In genomic region chr17:88652702-88653374, GRCm38 (mm10) we compare ENCODE assay signal across 8 mouse cellular contexts. TPM values are rescaled to one million over a fixed set of nuclear protein-coding genes. Genes with fewer than 3 reads are reported as not detected.
DNase-seq lines count a peak whose midpoint lies in the region; ATAC-seq and TF ChIP-seq lines count a peak whose summit lies in the region.

No protein-coding gene starts in this region.

- no peaks in the 10 kb centered on the region for H3K36me3 ChIP-seq in heart, adult 2 months (ENCODE audit: control insufficient read depth, insufficient read depth, low read length)
- 0 out of 2 replicates have a peak, but pooled peaks cover 6% of the 10 kb centered on the region for H3K36me3 ChIP-seq in kidney, embryonic 16.5 days (ENCODE audit: insufficient read depth, low read length)
- peaks cover 8% of the 10 kb centered on the region; the same call in 1 of the 2 replicates for H3K36me3 ChIP-seq in stomach, embryonic 16.5 days (ENCODE audit: control insufficient read depth, insufficient read depth, low read length)

- DNase-seq in urinary bladder, adult 18-20 months (ENCODE audit: low spot score in 2 of 2), result peak; percentile 30 to 58
- no peak for DNase-seq in urinary bladder, postnatal 10 days (ENCODE audit: low spot score)
- DNase-seq in embryo, embryonic 10.5 days (ENCODE audit: low spot score), result peak; percentile 89
- peak; percentile 52 to 74 for DNase-seq in heart, adult 2 months
- DNase-seq in liver, result peak; percentile 73
- DNase-seq in natural killer cell, adult 2 months (ENCODE audit: low spot score in 2 of 2), result peak; percentile 63 to 68

- no peak for TF ChIP-seq EP300 in heart, adult 2 months (IDR thresholded peaks at IDR 0.05; ENCODE audit: insufficient read depth, low read depth, low read length)

- H3K79me2 ChIP-seq in heart, adult 2 months (replicated peaks; ENCODE audit: control insufficient read depth, insufficient read depth, low read length), result no peaks in the 10 kb centered on the region

- no peaks in the 10 kb centered on the region for H3K27me3 ChIP-seq in heart, adult 2 months (ENCODE audit: control insufficient read depth, insufficient read depth, low read length)
- no peaks in the 10 kb centered on the region for H3K27me3 ChIP-seq in kidney, embryonic 16.5 days (ENCODE audit: insufficient read depth, low read length)
- no peaks in the 10 kb centered on the region for H3K27me3 ChIP-seq in stomach, embryonic 16.5 days (ENCODE audit: control insufficient read depth, insufficient read depth, low read length)

- ATAC-seq in kidney, embryonic 16.5 days (ENCODE audit: low FRiP score, low TSS enrichment), result peak; percentile 83
- peak; percentile 47; the same call in 1 of the 2 replicates for ATAC-seq in stomach, embryonic 16.5 days (ENCODE audit: insufficient read depth, low FRiP score)

- 18% methylated on average over 21 of the region's 21 CpGs for WGBS in heart, adult 2 months
- 19% methylated on average over 21 of the region's 21 CpGs for WGBS in kidney, embryonic 16.5 days
- WGBS in stomach, embryonic 16.5 days, result 21% methylated on average over 21 of the region's 21 CpGs

- no peak overlapping the region; the same call in 1 of the 2 replicates for H3K4me2 ChIP-seq in kidney, embryonic 16.5 days (replicated peaks; ENCODE audit: low read depth, low read length)
- no peak overlapping the region for H3K4me2 ChIP-seq in stomach, embryonic 16.5 days (ENCODE audit: low read depth, low read length)

- peak; percentile 90 for TF ChIP-seq CTCF in heart, adult 2 months (IDR thresholded peaks at IDR 0.05)

- no peak overlapping the region for H3K4me3 ChIP-seq in heart, adult 2 months
- H3K4me3 ChIP-seq in kidney, embryonic 16.5 days (ENCODE audit: low read length), result no peak overlapping the region
- H3K4me3 ChIP-seq in stomach, embryonic 16.5 days (replicated peaks; ENCODE audit: low read length), result no peak overlapping the region

- no peak for TF ChIP-seq POLR2A in heart, adult 2 months (IDR thresholded peaks at IDR 0.05; ENCODE audit: insufficient read depth, low read depth, low read length)

- no peak overlapping the region for H3K27ac ChIP-seq in heart, adult 2 months
- no peak overlapping the region for H3K27ac ChIP-seq in kidney, embryonic 16.5 days (ENCODE audit: low read length)
- no peak overlapping the region for H3K27ac ChIP-seq in stomach, embryonic 16.5 days (ENCODE audit: low read length)

- no peak overlapping the region for H3K9ac ChIP-seq in heart, adult 2 months (ENCODE audit: low read depth, low read length)
- H3K9ac ChIP-seq in kidney, embryonic 16.5 days (replicated peaks; ENCODE audit: low read length), result no peak overlapping the region
- no peak overlapping the region for H3K9ac ChIP-seq in stomach, embryonic 16.5 days (ENCODE audit: low read length)

- intact Hi-C loops in heart, adult 2 months (cut with DNase I), result loop anchor here (1.0 to 5.0 kb wide), 2 partner anchors 100 to 1849 kb away; no protein-coding TSS in a partner anchor

- no peaks in the 10 kb centered on the region for H3K4me1 ChIP-seq in heart, adult 2 months (ENCODE audit: control insufficient read depth, insufficient read depth, low read length)
- no peaks in the 10 kb centered on the region for H3K4me1 ChIP-seq in kidney, embryonic 16.5 days (ENCODE audit: insufficient read depth, low read length)
- H3K4me1 ChIP-seq in stomach, embryonic 16.5 days (ENCODE audit: control insufficient read depth, insufficient read depth, low read length), result no peaks in the 10 kb centered on the region

- peaks cover 2% of the 10 kb centered on the region; the same call in 1 of the 2 replicates for H3K9me3 ChIP-seq in kidney, embryonic 16.5 days (ENCODE audit: low read length)
- no peaks in the 10 kb centered on the region for H3K9me3 ChIP-seq in stomach, embryonic 16.5 days (replicated peaks; ENCODE audit: control insufficient read depth, low read length)

RNA-seq across cellular contexts. Expression of gene Gtf2a1l, which starts 15.6 kb away (rescaled TPM):
- total RNA-seq in heart, adult 2 months (2021), result not detected
- 0.14 and 0.23 TPM in 2 replicates for polyA plus RNA-seq in heart, adult 2 months (2012; rRNA removed)
- polyA plus RNA-seq in kidney, embryonic 16.5 days (2015; fragmentation: Nextera tagmentation; extraction: Ambion mirVana), result 0.10 TPM in 1 of 2 replicates, not detected in the other
- polyA plus RNA-seq in stomach, embryonic 16.5 days (2015; fragmentation: Nextera tagmentation; extraction: Ambion mirVana), result 0.26 and 0.41 TPM in 2 replicates

RNA-seq across cellular contexts. Expression of gene Ston1, which starts 55.4 kb away (rescaled TPM):
- total RNA-seq in heart, adult 2 months (2021), result 10 to 100 TPM; 18.9 to 21.8 TPM
- 9.4 and 16.8 TPM in 2 replicates for polyA plus RNA-seq in heart, adult 2 months (2012; rRNA removed)
- 6.3 and 9.3 TPM in 2 replicates for polyA plus RNA-seq in kidney, embryonic 16.5 days (2015; fragmentation: Nextera tagmentation; extraction: Ambion mirVana)
- polyA plus RNA-seq in stomach, embryonic 16.5 days (2015; fragmentation: Nextera tagmentation; extraction: Ambion mirVana), result 2.5 and 5.3 TPM in 2 replicates
